Mouse (Mus musculus): ENCODE measurements around the gene Trappc5.
A peak's percentile ranks its signal among the peaks of the same experiment; 100 is the strongest.

Gene Trappc5

DNA sequence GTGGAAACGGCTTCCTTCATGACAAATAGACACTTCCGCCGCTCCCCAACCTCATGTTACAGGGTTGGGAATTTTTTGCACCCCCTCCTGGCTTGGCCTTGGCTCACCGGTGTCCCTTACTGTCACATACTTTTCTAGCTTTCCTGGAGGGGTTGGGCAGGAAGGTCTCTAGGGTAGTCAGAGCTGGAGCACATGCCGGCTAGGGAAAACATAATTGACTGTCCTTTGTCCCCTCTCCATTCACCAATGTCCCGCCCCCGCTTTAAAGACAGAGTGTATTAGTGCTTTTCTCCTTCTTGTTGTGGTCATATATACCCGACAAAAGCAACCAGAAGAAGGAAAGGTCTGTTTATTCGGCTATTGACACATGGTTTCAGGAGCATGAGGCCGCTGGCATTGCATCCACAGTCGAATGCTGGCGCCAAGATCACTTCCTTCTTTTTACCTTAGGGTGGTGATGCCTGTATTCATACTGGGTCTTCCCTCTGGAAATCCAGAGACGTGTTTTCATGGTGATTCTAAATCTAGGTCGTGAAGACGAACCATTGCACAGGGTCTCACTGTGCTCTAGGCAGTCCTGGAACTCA lies 987 bp downstream of the Trappc5 start:
- DNase-seq (ENCODE audit: low read depth, low spot score): peak; percentile 25

DNA sequence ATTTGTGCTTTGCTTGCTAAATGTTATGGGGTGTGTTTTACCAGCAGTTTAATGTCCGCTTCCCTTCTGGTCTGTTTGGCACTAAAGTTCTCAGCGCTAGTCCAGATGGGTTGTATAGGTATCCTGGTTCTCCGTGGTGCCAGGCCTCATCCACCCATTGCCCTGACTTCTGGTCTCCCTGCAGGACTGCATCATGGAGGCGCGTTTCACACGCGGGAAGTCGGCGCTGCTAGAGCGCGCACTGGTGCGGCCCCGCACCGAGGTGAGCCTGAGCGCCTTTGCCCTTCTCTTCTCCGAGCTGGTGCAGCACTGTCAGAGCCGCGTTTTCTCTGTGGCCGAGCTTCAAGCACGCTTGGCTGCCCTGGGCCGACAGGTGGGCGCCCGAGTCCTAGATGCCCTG lies 2.7 kb downstream of the Trappc5 start:
- no peak for DNase-seq (ENCODE audit: low read depth, low spot score)

DNA sequence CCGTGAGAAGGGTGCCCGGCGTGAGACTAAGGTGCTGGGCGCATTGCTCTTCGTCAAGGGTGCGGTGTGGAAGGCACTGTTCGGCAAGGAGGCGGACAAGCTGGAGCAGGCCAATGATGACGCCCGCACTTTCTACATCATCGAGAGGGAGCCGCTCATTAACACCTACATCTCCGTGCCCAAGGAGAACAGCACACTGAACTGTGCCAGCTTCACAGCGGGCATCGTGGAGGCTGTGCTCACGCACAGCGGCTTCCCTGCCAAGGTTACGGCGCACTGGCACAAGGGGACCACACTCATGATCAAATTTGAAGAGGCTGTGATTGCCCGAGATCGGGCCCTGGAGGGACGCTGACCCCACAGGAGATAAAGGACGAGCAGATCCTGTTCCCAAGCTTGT lies 3.1 kb downstream of the Trappc5 start:
- DNase-seq (ENCODE audit: low read depth, low spot score): no peak

DNA sequence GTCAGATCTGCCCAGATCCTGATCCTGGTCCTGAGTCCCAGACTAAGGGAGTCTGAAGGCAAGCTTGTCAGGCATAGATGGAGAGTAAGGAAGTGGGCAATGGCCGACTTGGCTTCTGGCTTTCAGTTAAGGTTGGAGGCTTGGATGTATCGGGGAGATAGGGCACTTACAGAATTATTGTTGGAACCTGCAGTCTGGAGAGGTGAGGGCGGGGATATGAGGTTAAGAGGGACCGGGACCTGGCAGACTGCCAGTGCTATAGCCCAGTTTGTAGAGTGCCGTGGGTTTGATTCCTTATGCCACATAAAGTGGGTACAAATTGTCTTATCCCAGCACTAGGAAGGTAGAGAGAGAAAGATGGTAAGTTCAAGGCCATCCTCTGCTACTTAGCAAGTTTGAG lies 3.6 kb downstream of the Trappc5 start:
- DNase-seq (ENCODE audit: low read depth, low spot score): no peak

DNA sequence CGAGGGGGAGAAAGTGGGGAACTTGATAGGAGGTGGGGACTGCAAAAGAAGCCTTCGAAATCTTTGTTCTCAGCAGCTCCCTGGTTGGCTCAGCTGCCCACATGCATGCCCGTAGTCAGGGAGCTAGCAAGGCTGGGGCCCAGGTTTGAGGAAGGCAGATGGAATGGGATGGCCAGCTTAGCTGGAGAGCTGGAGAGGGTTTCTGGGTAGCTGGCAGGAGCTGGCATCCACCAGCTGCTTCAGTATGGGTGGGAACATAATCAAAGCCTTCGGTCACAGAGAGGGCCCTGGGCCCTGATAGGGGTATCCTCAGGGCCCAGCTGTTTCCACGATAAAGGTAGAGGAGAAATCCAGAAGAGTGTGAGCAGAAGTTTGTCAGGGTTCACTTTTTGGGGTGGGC lies 6.3 kb downstream of the Trappc5 start:
- DNase-seq (ENCODE audit: low read depth, low spot score): no peak

DNA sequence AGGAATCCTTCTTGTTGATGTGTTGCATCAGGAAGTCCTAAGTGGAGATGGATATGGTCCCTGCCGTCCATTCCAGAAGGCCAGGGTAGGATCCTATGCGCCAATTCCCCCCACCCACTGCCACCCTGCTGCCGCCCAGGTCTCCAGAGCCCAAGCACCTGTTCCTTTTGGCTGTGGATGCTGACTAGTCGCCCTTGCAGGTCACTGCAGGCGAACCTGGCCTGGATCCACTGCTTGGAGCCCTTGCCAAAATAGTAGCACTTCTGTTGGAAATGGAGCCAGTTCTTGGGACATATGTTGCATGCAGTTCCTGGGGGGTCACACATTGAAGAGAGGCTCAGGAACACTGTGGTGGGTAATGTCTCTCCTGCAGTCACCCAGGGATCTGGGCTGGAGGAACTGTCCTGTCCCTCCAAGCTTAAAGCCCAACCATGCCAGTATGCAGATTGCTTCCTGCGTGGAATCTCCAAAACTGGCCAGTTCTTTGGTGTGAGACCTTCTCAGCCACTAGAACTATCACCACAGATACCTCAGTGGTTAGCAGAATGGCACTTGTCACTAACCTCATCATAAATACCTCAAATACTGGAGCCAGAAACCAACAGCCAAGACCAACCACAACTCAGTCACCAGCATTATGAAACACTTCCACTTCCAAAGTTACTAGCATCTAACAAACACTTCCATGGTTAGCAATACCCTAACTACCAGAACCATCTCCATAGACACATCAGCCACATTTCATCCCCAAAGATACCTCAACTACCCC lies 7.5 kb downstream of the Trappc5 start:
- DNase-seq (ENCODE audit: low read depth, low spot score): no peak

DNA sequence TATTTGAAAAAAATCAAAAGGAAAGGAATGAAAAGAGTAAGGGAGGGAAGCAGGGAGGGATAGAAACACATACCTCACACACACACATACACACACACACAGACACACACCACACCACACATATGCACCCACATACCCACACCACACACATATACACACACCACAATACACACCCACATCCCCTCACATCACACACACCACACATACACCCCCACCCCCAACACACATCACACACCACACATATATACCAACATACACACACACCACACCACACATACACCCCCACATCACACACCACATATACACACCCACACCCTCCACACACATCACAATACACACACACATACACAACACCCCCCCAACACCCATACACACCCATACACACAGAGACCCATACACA lies 8.4 kb downstream of the Trappc5 start:
- no peak for DNase-seq (ENCODE audit: low read depth, low spot score)

DNA sequence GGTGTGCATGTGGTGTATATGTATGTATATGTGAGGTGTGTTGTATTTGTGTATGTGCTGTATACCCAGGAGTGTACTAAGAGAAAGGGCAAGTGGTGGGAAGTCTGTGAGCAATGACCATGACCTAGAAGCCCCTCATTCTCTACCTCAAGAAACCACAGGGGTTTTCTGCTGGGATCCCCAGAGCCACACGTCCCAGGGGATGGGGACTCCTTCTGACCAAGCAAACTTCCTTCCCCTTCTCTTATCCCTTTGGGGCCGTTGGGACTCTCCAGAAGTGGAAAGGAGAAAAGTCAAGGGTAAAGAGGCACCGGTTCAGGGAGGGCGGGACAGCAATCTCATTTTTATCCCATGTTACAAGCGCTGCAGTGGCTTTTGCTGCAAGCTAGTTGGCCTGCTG lies 9.3 kb downstream of the Trappc5 start:
- DNase-seq (ENCODE audit: low read depth, low spot score): no peak

DNA sequence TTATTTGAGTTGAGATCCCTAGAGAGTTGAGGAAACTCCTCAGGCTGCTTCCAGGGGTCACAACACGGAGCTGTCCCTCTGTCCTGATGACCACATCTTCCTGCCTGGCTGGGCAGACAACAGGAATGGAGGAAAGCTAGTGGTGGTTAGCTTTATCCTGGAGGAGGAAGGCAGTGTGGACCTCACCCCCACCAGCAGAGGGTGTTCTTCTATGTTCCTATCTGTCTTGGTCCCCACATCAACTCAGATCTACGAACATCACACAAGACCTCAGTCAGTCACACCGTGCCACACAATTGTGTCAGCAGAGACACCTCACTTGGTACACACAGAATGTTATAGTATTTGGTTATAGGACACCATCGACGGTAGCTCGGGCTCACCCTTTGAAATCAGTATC lies 11.4 kb downstream of the Trappc5 start:
- no peak for DNase-seq (ENCODE audit: low read depth, low spot score)

DNA sequence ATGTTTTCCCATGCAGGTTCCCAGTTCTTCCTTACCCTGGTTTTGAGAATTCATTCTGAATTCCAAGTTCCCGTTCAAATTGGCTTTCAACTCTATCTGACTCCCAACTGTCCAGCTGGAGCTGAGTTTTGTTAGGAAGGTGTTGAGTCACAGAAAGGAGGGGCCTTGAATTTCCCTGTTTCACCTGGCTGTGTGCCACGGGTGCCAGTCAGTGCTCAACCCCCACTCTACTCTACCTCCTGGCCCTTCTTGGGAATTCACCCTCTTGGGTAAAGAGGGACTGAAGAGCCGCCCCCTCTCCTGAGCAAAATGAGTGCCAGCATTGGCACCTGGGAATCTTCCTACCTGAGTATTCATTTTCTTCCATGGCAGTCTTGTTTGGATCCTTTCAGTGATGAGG lies 14.7 kb downstream of the Trappc5 start:
- no peak for DNase-seq (ENCODE audit: low read depth, low spot score)

DNA sequence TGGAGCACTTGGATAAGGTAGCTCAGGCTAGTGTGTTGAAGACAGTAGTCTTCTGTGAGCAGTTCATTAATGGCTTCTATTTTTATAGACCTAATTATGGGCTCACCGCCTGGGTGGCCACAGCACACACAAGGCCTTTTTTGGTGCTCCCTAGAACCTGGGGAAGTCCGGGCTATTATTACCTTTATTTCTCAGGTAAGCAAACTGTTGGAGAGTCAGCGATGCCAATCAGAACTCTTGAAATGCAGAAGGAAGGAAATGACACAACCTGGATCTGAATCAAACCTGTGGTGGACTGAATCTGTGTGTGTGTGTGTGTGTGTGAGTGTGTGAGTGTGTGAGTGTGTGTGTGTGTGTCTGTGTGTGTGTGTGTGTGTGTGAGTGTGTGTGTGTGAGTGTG lies 18.0 kb downstream of the Trappc5 start, which contains the start of gene Fcer2a:
TSS of gene Fcer2a (minus strand) at position 55 of the 400 bp plus-strand sequence.
- no peak for DNase-seq (ENCODE audit: low read depth, low spot score)

DNA sequence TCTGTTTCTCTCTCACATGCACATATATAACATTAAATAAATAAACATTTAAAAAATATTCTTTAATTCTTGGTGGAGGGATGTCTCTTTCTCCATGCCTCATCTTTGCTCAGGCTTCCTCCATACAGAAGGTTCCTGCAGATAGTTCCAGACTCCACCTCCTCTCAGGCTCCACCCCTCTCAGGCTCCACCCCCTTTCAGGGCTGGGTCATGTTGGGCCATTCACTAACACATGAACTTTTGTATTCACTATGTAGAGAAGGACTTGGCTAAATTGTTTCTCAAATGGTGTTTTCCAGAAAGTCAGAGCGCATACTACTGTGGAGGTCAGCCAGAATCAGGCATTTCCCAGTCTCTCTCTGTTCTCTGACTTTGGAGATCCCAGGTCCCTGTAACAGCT lies 25.4 kb downstream of the Trappc5 start:
- DNase-seq (ENCODE audit: low read depth, low spot score): no peak

DNA sequence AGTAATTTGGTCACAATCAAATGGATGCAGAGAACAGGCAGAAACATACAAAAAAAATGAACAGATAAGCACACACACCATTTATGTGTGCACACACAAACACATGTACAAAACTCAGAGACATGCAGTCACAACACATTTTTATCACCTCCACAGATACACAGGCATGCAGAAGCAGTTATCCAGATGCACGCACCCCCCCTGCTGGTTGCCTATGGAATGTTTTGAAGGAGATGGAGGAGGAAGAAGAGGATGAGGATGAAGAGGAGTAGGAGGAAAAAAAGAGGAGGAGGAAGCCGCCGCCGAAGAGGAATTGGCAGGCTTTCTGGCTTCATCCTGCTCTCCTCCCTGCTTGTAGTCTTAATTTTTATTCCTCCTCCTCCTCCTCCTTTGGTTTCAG lies 29.6 kb downstream of the Trappc5 start:
- DNase-seq (ENCODE audit: low read depth, low spot score): peak; percentile 5

DNA sequence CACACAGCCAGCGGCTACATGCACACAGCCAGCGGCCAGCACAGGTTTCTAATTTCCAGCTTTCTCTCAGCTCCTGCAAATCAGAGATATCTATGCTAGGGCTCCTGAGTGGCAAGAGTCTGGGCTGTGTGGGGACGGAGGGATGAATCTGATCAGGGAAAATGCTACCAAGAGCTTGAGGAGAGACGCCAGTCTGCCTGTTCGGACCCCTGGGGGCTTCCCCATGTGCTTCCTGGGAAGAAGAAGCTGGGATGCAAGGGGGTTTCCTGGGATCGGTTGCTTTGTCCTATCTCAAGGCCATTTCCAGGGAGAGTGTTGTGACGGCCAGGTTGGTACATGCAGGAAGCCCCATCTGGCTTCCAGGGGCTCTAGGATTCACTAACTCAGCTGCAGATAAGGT lies 31.5 kb downstream of the Trappc5 start:
- DNase-seq (ENCODE audit: low read depth, low spot score): no peak

DNA sequence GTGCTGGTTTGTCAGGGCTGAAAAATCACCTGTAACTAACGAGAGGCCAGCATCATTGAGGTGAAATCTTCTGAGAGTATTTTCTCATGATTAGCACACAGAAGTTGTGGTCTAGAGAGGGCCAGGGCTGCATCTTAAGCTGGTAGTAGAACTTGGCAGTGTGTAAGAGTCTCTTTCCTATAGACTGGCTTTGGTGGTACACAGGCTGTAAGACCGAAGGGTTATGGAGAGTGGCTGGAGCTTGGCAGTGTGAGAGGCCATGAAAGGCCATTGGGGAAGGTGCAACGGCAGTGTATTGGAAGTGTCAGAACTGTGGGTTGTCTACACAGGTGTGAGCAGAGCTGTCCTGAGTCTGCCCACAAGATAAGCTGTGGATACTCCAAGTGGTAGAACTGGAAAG lies 34.2 kb downstream of the Trappc5 start:
- DNase-seq (ENCODE audit: low read depth, low spot score): no peak

DNA sequence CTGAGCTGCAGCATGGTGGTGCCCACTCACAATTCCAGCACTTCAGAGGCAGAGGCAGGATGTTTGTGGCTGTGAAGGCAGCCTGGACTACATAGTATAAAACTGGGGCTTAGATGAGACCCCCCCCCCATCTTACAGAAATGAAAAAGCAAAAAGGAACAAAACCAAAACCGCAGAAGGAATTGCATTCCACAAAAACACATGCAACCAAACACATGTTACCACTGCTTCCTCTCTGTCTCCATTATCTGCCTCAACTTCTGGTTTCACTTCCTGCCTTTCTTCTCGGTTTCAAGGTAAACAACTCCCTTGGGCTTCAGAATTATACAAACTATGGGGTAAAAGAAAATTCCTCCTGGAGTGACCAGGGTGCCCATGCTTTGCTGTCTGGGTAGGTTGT lies 35.5 kb downstream of the Trappc5 start:
- DNase-seq (ENCODE audit: low read depth, low spot score): no peak

DNA sequence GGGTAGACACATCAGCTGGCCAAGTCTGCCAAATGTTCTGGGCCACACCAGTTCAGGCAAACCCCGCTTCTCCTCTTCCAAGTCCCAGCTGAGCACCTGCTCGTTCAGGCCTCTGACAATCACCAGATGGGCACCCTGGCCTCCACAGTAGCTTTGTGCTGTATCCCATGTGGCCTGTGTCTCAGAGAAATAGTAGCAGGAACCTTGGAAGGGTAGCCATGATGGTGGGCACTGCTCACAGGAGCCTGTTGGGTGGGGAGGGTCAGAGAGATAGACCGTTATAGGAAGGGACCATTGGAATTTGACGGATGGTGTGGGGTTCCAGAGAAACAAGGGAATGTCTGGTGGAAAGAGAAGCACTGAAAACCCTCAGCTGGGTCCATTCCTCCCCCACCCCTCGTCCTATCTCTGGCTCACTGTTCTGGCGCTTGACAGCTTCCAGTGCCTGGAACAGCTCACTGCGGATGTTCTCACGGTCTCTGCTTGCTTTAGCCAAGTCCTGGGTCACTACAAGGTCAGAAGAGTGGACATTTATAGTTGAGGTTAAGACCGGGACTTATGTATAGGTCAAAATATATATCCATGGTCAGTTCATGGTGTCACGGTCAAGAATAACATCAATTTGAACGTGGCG lies 41.3 kb downstream of the Trappc5 start:
- DNase-seq (ENCODE audit: low read depth, low spot score): no peak

DNA sequence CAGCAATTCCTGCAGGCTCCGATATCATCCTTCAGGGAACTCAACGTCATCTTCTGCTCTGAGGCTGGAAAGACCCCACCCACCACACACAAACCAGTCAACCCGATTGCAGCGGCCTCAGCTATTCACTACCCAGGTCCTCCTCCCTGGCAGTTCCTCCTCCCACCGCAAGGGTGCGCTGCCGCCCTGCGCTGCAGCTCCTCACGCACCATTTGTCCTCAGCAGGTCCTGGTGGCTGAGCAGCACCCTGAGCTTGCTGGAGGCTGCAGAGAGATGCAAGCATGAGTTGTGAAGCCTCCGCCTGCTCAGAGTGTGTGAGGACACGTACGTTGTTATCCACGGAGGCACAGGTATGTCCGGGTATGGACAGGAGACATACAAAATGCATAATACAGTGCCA lies 42.5 kb downstream of the Trappc5 start:
- peak; percentile 78 for DNase-seq (ENCODE audit: low read depth, low spot score)

DNA sequence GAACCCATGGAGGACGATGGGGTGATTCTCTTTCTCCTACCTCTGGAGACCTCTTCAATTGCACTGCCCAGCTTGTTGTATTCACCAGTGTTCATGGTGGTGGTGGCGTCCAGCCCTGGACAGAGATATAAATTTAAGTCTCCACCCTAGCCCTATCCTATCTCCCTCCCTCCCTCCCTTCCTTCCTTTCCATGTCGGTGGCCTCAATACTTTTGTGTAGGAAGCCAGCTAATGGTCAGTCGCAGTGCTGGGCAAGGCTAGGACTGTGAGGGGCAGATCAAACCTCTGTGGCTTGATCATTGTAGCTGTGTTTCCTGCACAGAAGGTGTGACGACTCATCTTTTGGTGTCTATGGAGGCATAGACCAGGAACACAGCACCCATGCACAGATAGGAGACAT lies 44.5 kb downstream of the Trappc5 start, which contains the start of gene Clec4g:
TSS of gene Clec4g (minus strand) at position 101 of the 400 bp plus-strand sequence.
- DNase-seq (ENCODE audit: low read depth, low spot score): no peak

DNA sequence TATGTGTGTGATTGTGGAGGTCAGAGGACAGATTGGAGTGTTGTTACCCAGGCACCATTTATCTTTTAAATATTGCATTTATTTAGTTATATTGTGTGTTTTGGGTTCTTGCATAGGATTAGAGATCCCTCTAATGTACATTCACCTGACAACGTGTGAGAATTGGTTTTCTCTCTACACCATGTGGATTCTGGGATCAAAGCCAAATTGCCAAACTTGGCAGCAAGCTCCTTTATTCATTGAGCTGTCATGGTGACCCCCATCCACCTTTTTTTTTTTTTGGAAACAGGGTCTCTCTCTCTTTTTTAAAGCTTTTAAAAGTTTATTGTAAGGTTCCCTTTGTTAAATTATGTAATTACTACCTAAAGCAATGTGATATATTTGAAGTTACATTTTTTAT lies 44.9 kb downstream of the Trappc5 start:
- no peak for DNase-seq (ENCODE audit: low read depth, low spot score)
